Mouse (Mus musculus): Measurements from ENCODE around the gene Csk. TPM values are rescaled to one million over a fixed set of nuclear protein-coding genes. Genes with fewer than 3 reads are reported as not detected.

The Csk gene
- total RNA-seq, 4 experiments from 2014 or later, result 38.4 to 46.7 (median 43.0) TPM

DNA sequence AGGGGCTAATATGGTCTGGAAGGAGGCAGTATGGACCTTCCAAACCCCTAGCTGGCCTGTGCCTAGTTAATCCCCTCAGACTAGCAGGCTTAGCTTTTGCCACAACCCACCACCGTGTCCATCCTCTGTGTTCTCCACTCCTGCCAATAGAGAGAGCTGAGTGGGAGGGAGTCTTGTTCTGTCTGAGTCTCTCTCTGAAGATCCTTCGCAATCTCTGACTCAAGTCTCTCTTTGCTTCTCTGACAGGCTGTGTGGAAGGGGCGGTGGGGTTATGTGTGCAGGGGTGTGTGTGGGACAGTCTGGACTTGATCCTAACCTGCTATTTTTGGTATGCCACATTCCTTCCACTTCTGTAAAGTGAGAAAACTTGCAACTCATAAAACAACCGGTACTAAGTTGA, 48.6 kb downstream of the Csk start:
- no peak for DNase-seq (ENCODE audit: low spot score in 2 of 2)

- no peak for DNase-seq (ENCODE audit: low spot score in 2 of 2)
Measured at GRCm38 (mm10) chr9:57602098-57602497, 51.3 kb downstream of the Csk start.

DNA sequence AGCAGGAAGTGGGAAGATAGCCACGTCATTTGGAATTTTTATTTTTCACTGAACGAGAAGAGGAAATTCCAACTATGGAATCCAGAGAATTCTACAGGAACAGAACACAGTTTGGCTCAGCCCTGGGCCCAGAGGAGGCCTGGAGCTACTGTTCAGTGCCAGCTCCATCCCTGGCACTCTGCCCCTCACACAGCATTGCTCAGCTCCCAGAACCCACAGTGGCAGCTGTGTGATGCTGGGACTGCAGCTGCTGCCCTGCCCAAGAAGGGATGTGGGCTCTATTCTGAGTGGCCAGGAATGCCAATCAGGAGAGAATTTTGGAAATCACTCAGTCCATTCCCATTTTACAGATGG, 52.1 kb downstream of the Csk start:
- DNase-seq (ENCODE audit: low spot score in 2 of 2), result peak; percentile 66 to 75

- no peak for DNase-seq (ENCODE audit: low spot score in 2 of 2)
Measured at GRCm38 (mm10) chr9:57600620-57601352, 52.6 kb downstream of the Csk start.

DNA sequence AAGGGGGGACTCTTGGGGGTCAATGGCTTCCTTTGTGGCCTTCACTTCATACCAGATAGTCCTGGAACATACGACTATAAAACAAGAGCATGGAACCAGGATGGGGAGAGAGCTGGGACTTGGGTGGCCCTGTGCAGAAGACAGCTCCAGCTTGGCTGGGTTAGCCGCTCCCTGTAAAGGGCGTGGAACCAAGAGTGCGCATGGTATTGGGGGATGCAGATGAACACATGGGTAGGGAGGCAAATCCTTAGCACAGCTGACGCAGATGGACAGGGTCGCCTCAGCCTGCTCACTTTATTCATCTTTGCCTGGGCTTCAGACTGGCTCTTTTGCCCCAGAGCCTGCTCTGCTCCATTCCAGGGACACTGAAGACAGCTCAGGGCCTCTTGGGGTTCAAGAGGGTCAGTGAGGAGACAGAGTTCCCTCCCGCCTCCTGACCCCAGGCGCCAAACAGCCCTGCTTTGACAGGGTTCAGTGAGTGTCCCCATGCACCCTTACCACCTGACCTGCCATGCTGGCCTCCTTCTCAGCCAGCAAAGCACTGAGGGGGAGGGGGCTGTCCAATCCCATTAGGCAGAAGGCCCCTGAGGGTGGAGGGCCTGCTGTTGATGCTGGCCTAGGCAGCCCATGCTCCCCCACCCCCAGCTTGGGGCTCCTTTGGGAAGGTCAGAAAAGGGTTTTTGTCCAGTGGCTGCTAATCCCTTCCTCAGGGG, 54.4 kb downstream of the Csk start:
- DNase-seq (ENCODE audit: low spot score in 2 of 2), result no peak

DNA sequence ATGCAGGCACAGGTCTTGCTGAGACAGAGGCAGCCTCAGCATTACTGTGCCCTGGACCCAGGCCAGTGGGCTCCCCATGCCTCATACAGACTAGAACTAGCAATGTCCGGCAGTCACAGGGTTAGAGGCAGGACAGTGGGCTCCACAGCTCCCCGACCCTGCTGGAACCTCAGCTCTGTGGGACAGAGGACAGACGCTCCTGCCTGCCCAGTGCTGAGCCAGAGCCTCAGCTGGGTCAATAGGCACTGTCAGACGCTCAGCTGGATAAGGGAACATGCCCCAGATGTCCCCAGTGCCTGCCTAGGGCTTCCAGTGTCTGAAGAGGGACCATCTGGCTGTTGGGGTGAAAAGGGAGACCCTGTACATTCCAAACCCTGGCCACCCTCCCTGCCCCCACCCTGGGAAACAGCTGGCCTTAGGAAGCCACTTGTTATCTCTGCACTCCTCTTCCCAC, 55.5 kb downstream of the Csk start:
- no peak for DNase-seq (ENCODE audit: low spot score in 2 of 2)

DNA sequence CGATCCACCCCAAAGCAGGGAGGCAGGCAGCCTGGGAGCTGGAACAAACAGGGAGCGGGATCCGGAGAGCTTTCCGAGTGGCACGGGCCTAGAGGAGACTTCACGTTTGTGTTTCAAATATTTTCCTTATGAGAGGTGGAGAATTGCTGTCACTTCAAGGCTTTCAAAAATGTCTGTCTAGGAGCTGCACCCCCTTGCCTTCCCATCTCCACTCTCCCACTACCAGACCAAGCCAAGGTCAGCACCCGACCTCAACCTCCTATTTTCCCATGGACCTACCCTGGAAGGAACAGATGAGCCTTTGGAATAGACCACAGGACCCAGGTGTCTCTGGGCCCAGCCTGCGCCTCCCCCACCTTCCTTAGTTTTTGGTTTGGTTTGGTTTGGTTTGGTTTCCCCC, 56.2 kb downstream of the Csk start:
- DNase-seq (ENCODE audit: low spot score in 2 of 2), result no peak

DNA sequence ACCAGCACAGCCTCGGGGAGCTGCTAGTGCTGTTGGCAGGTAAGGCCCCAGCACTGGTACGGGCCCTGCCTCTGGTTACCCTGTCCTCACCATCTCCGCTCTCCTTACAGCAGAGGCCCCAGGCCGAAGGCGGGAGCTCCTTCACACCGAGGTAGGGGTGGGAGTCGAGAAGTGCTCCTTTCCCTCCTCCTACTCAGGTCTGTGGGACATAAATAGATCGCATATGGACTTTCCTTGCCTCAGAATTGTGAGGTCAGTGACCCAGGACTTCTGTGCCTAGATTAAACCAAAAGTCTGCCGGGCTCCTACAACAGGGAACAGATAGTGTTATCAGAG, 59.3 kb downstream of the Csk start:
- no peak for DNase-seq (ENCODE audit: low spot score in 2 of 2)

- no peak for DNase-seq (ENCODE audit: low spot score in 2 of 2)
Measured at GRCm38 (mm10) chr9:57593454-57594173, 59.8 kb downstream of the Csk start.

DNA sequence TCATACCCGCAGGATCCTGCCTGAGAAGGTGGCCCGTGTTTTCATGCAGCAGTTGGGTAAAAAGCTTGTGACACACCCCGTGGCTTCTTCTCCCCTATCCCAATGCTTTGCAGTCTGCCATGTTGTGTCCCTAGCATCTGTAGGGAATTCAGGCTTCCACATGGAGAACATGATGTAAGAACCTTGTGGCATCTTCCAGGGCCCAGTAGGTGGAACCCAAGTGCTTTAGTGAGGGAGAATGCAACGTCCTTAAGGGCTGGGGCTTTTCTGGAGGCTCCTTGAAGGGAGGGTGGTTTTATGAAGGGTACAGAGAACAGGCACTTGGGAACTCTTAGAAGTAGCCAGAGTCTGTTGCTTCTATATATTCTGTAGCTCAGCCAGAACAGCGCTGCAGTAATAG, 62.7 kb downstream of the Csk start:
- no peak for DNase-seq (ENCODE audit: low spot score in 2 of 2)

- DNase-seq (ENCODE audit: low spot score in 2 of 2), result peak; percentile 60 to 73
Measured at GRCm38 (mm10) chr9:57589224-57590126, 64.0 kb downstream of the Csk start, which contains the start of gene Ulk3. Gene Ulk3 (plus strand): TSS chr9:57589452.

DNA sequence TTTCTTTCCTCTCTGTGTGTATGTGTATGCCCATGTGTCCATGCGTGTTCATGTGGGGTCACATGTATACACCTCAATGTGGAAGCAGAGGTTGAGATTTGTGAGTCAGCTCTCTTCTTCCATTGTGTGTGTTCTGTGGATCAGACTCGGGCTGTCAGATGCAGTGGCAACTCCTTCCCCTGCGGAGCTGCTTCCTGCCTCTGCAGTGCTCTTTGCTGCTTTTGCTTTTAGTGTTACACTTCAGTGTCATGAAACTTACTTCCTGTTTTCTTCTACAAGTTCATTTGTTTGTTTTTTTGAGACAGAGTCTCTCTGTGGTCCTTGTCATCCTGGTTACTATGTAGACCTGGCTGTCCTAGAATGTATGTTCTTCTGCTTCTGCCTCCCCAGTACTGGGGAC, 68.4 kb downstream of the Csk start:
- DNase-seq (ENCODE audit: low spot score in 2 of 2), result no peak

DNA sequence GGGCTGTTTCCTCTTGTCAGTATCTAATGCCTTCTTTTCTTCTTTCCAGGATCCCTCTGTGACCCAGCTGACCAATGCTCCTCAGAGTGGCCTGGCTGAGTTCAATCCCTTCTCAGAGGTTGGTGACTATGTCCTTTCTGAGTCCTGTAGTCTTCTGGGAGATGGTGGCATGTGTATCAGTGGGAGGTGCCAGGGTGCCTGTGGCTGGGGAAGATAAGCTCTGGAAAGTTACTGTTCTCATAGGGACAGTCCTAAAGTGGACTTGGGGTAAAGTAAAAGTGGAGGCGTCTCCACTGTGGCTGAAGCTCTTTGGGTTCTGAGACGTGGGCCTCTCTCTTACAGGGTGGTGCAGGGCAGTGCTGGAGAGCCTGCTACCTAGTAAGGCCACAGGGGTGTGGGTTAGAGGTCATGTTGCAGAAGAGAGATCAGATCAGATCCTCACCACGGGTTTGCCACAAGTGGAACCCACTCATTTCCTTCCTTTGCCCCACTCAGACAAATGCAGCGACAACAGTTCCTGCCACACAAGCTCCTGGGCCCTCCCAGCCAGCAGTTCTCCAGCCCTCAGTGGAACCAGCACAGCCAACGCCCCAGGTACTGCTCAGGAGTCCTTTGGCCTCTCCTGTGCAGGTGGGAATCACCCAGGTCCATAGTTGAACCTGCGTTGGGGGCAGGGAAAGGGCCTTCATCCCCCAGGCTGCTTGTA, 76.1 kb downstream of the Csk start:
- no peak for DNase-seq (ENCODE audit: low spot score in 2 of 2)

Other genes with a start within 250 kb of the Csk start
- gene Ppcdc, start 213.5 kb downstream of the Csk start, total RNA-seq (2022), result 10 to 100 TPM; 16.1 to 26.1 (median 23.2) TPM
- 100 to 1,000 TPM; 361 to 395 (median 373) TPM for gene Scamp5, start 185.6 kb downstream of the Csk start, total RNA-seq (2022)
- gene Rpp25, start 149.6 kb downstream of the Csk start, total RNA-seq (2022), result 10 to 100 TPM in 3 of 4 experiments, 1 to 10 TPM in 1; 9.1 to 11.8 (median 10.3) TPM
- 100 to 1,000 TPM; 345 to 380 (median 364) TPM for gene Cox5a, start 132.4 kb downstream of the Csk start, total RNA-seq (2022)
- gene Fam219b, start 116.1 kb downstream of the Csk start, total RNA-seq (2022), result 10 to 100 TPM; 16.0 to 23.5 (median 20.0) TPM
- gene Mpi, start 100.9 kb downstream of the Csk start, total RNA-seq (2022), result 10 to 100 TPM; 68.8 to 80.6 (median 77.5) TPM
- gene Scamp2, start 92.7 kb downstream of the Csk start, total RNA-seq (2022), result 10 to 100 TPM; 26.5 to 35.2 (median 31.9) TPM
- 10 to 100 TPM; 29.9 to 40.1 (median 37.8) TPM for gene Ulk3, start 64.2 kb downstream of the Csk start, total RNA-seq (2022)
- gene Cplx3, start 47.4 kb downstream of the Csk start, total RNA-seq (2022), result 1 to 10 TPM; 3.5 to 6.1 (median 4.1) TPM
- not detected for gene Lman1l, start 32.9 kb downstream of the Csk start, total RNA-seq (2022)
- gene Cyp1a2, start 30.1 kb upstream of the Csk start, total RNA-seq (2022), result not detected
- under 1 TPM in 3 of 4 experiments, not detected in 1; 0.12 to 0.36 (median 0.32) TPM for gene Cyp1a1, start 34.3 kb upstream of the Csk start, total RNA-seq (2022)
- 10 to 100 TPM; 14.0 to 23.7 (median 14.6) TPM for gene Edc3, start 54.9 kb upstream of the Csk start, total RNA-seq (2022)
- 100 to 1,000 TPM in 1 of 4 experiments, 10 to 100 TPM in 3; 72.0 to 102 (median 84.5) TPM for gene Clk3, start 112.2 kb upstream of the Csk start, total RNA-seq (2022)
- gene Arid3b, start 183.2 kb upstream of the Csk start, total RNA-seq (2022), result 10 to 100 TPM in 1 of 4 experiments, 1 to 10 TPM in 3; 7.5 to 11.5 (median 7.7) TPM

Data from layer of hippocampus, adult 8-10 months (tissue).